Mouse (Mus musculus): Measurements from ENCODE around the gene Ybx3. TPM values are rescaled to one million over a fixed set of nuclear protein-coding genes. Genes with fewer than 3 reads are reported as not detected.

Gene Ybx3
- total RNA-seq, 4 experiments from 2014 or later: 35.8 to 47.8 (median 38.5) TPM

DNA sequence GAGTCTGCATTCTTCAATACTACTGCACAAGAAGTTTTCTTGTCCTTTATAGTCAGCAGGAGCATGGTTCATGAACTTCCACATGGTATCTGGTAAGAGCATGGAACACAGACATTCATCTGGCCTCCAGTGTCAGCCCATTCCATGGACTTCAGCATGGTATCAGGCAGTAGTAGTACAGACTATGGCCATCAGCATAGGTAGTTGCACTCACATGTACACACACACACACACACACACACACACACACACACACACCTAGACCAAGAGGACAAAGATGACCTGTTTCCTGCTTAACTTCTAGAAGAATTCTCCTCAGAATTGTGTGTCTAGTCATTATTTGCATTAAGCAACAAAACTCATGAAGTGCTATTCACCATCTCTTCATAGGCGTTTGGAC, 49.5 kb downstream of the Ybx3 start:
- no peak for DNase-seq (ENCODE audit: low spot score in 2 of 2)

- no peak for DNase-seq (ENCODE audit: low spot score in 2 of 2)
Observed at GRCm38 (mm10) chr6:131327076-131327475, 61.2 kb downstream of the Ybx3 start.

DNA sequence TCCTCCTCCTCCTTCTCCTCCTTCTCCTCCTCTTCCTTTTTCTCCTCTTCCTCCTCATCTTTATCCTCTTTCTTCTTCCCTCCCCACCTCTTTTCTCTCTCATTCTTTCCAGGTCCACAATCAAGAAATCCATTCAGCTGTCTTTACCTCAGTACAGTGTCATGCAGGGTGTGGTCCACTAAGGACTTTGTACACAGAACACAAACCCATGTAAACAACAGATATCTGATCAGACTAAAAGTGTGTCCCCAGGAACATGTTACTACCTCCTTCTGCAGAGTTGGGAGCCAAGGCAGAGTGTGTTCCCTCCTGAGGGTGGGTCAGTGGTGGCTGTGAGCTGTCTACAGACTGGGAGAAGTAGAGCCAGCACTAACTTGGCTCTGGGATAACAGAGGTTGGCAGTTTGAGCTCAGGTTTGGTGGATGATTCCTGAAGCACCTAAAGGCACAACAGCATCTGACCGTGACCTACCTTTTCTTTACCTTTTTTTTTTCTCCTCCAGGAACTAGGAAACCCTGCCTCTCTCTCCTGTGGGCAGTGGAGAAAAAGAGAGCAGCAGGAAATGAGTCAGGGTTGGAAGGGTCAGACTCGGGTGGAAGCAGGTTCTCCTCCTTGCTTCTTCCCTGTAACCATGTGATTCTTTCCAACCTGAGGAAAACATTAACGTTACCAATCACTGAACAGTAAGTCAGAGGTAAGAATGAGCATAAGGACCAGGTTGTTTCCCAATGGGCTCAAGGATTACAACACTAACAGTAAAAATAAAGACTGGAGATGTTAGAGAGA, 66.2 kb downstream of the Ybx3 start:
- DNase-seq (ENCODE audit: low spot score in 2 of 2): no peak

DNA sequence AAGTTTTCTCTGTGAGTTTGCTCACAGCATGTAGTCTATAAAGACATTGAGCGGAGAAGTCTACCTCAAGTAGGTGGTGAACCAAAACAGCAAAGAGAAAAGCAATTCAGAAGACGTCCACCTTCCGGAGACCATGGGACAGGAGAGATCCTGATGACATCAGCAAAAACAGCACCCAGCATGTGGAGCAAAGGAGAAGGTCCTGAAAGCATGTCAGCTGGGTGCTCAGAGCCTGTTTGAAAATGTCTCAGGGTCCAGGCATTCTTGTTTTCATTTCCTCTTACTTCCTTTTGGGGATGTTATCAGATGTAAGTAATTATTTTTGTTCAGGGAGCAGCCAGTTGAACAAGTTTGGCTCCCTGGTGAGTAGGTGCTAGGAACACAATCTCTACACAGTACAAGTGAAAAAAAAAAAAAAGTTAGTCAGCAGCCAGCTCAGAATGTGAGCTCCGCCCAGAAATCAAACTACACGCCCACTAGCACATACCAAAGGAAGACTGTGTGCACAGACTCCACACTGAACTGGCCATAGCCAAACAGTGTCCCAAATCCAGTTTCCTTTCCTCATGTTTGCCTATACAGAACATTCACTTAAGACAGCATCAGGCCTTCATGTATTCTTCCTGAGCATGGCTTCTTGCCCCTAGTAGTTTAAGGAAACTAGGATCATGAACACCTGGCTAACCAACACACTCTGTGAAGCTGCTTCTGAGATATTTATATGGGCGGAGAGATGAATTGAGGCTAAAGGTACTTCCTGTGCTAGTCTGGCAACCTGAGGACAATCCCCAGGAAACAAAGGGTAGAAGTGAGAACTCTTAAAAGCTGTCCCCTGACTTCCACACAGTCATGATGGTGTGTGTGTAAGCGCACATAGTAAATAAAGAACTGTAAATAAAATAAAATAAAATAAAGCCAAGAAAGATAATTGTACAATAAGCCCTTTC, 71.8 kb downstream of the Ybx3 start:
- DNase-seq (ENCODE audit: low spot score in 2 of 2): no peak

Other genes with a start within 250 kb of the Ybx3 start
- under 1 TPM; 0.35 to 0.98 (median 0.71) TPM for gene Klra2, start 141.1 kb downstream of the Ybx3 start, total RNA-seq (2022)
- gene Magohb, start 95.2 kb downstream of the Ybx3 start, total RNA-seq (2022): 10 to 100 TPM in 1 of 4 experiments, 1 to 10 TPM in 3; 8.9 to 11.6 (median 9.6) TPM
- under 1 TPM in 3 of 4 experiments, not detected in 1; 0.21 to 0.48 (median 0.46) TPM for gene Styk1, start 34.9 kb downstream of the Ybx3 start, total RNA-seq (2022)
- not detected for gene 5430401F13Rik, start 97.9 kb upstream of the Ybx3 start, total RNA-seq (2022)
- gene Gm6619, start 97.9 kb upstream of the Ybx3 start, total RNA-seq (2022): not detected
- not detected for gene Tas2r130, start 242.4 kb upstream of the Ybx3 start, total RNA-seq (2022)

Data from left cerebral cortex, adult 8-10 months (tissue).